Mouse (Mus musculus): ENCODE data around the gene Alcam. TPM values are rescaled to one million over a fixed set of nuclear protein-coding genes. Genes with fewer than 3 reads are reported as not detected.

Alcam gene
- polyA plus RNA-seq, 2 experiments: 7.3 to 7.5 TPM

- Histone ChIP-seq H3K27ac (no peak overlapping the region), H3K9ac (replicated peaks) (no peak overlapping the region), H3K4me2 (ENCODE audit: low read depth) (no peak overlapping the region), H3K27me3 (ENCODE audit: control insufficient read depth, insufficient read depth, low read length) (no peaks in the 10 kb centered on the region), H3K4me3 (ENCODE audit: insufficient read depth in 1 of 2, low read depth in 2 of 2, low read length in 2 of 2) (no peak overlapping the region), H3K9me3 (ENCODE audit: control insufficient read depth, low read length) (no peaks in the 10 kb centered on the region), H3K36me3 (replicated peaks; ENCODE audit: control insufficient read depth, insufficient read depth, low read depth) (no peaks in the 10 kb centered on the region), H3K4me1 (replicated peaks; ENCODE audit: control insufficient read depth in 2 of 2, insufficient read depth in 2 of 2, low read length in 1 of 2) (no peaks in the 10 kb centered on the region)
- no peak for ATAC-seq (ENCODE audit: insufficient read depth)
- TF ChIP-seq CTCF (IDR thresholded peaks at IDR 0.05; ENCODE audit: low read depth) (no peak), EP300 (IDR thresholded peaks at IDR 0.05; ENCODE audit: low read depth) (no peak)
- DNase-seq (ENCODE audit: low read depth in 3 of 3, low spot score in 3 of 3): no peak
- WGBS (ENCODE audit: insufficient replicate concordance): 65% methylated on average over 7 of the region's 7 CpGs
Observed at GRCm38 (mm10) chr16:52200107-52200506, 253.8 kb downstream of the Alcam start.
